Mouse (Mus musculus) liver, embryonic 12.5 days (tissue): ENCODE measurements around the gene Rad51. TPM values are rescaled to one million over a fixed set of nuclear protein-coding genes. Genes with fewer than 3 reads are reported as not detected.
A peak's percentile ranks its signal among the peaks of the same experiment; 100 is the strongest.

Source experiments
- ATAC-seq: fragments of 200-750 bp; cut with Nextera tagmentation; 2 replicates; pipeline ENCODE4 v1.8.0; 2017; ENCODE audit warnings: moderate number of reproducible peaks, mild to moderate bottlenecking, moderate library complexity
- H3K27ac ChIP-seq: fragments of 300-500 bp; sonication (generic); 2 replicates; pipeline ENCODE4 v1.5.1; 2016; ENCODE audit warnings: mild to moderate bottlenecking
- H3K27me3 ChIP-seq: fragments of 300-500 bp; sonication (generic); replicated peaks from 2 replicates; pipeline ENCODE4 v1.6.1; 2016; ENCODE audit warnings: mild to moderate bottlenecking, moderate library complexity
- H3K36me3 ChIP-seq: fragments of 300-500 bp; sonication (generic); 2 replicates; pipeline ENCODE4 v1.6.1; 2016; ENCODE audit warnings: mild to moderate bottlenecking, moderate library complexity
- H3K4me1 ChIP-seq: fragments of 300-500 bp; sonication (generic); 2 replicates; pipeline ENCODE4 v1.6.1; 2016
- H3K4me2 ChIP-seq: fragments of 300-500 bp; sonication (generic); 2 replicates; pipeline ENCODE4 v1.6.1; 2016; ENCODE audit warnings: mild to moderate bottlenecking, moderate library complexity
- H3K4me3 ChIP-seq: fragments of 300-500 bp; sonication (generic); 2 replicates; pipeline ENCODE4 v1.5.1; 2016; ENCODE audit warnings: mild to moderate bottlenecking, moderate library complexity
- H3K9ac ChIP-seq: fragments of 300-500 bp; sonication (generic); 2 replicates; pipeline ENCODE4 v1.6.1; 2016; ENCODE audit warnings: mild to moderate bottlenecking, moderate library complexity
- H3K9me3 ChIP-seq: fragments of 300-500 bp; sonication (generic); replicated peaks from 2 replicates; pipeline ENCODE4 v1.6.1; 2016; ENCODE audit warnings: mild to moderate bottlenecking, moderate library complexity
- WGBS: fragments of 180-500 bp; shearing (Covaris S2); methylation state at CpG from one replicate; pipeline ENCODE4 v1.1.7; 2016; ENCODE audit not compliant: insufficient replicate concordance; 5-methylcytosine and 5-hydroxymethylcytosine counted together
- polyA plus RNA-seq: library from polyadenylated mRNA; unstranded; fragments of >200 nt; fragmentation: Nextera tagmentation; extraction: Ambion mirVana; gene quantifications from 2 replicates; pipeline ENCODE4 v1.2.1, GENCODE M21; 2016

Gene Rad51
- polyA plus RNA-seq, 1 experiment from 2014 or later: 49.9 TPM

- peaks cover 50% of the 10 kb centered on the region for H3K36me3 ChIP-seq
- no peak for ATAC-seq
- H3K27ac ChIP-seq: no peak overlapping the region
- no peaks in the 10 kb centered on the region for H3K27me3 ChIP-seq
- no peaks in the 10 kb centered on the region for H3K4me1 ChIP-seq
- no peak overlapping the region for H3K4me3 ChIP-seq
- no peak overlapping the region for H3K9ac ChIP-seq
- WGBS: 76% methylated on average over 7 of the region's 7 CpGs
- H3K9me3 ChIP-seq: no peaks in the 10 kb centered on the region
- H3K4me2 ChIP-seq: no peak overlapping the region
Measured at GRCm38 (mm10) chr2:119182914-119183313, 70.3 kb downstream of the Rad51 start.

GRCm38 (mm10) chr2:119189029-119189710, 76.6 kb downstream of the Rad51 start:
- WGBS: 6% methylated on average over 15 of the region's 15 CpGs
- peaks cover 15% of the 10 kb centered on the region for H3K4me1 ChIP-seq
- no peaks in the 10 kb centered on the region for H3K9me3 ChIP-seq
- peak overlapping the region; percentile 47 for H3K9ac ChIP-seq
- peak; percentile 84 for ATAC-seq
- peak overlapping the region; percentile 31; the same call in 1 of the 2 replicates for H3K27ac ChIP-seq
- H3K27me3 ChIP-seq: no peaks in the 10 kb centered on the region
- peak overlapping the region; percentile 57 for H3K4me3 ChIP-seq
- H3K4me2 ChIP-seq: peak overlapping the region; percentile 90
- peaks cover 11% of the 10 kb centered on the region for H3K36me3 ChIP-seq

GRCm38 (mm10) chr2:119190969-119191368, 78.4 kb downstream of the Rad51 start:
- Histone ChIP-seq H3K4me1 (peaks cover 22% of the 10 kb centered on the region), H3K9me3 (no peaks in the 10 kb centered on the region), H3K36me3 (no peaks in the 10 kb centered on the region), H3K27ac (no peak overlapping the region), H3K4me2 (no peak overlapping the region), H3K4me3 (no peak overlapping the region), H3K27me3 (no peaks in the 10 kb centered on the region), H3K9ac (no peak overlapping the region)
- 73% methylated on average over 5 of the region's 5 CpGs for WGBS
- ATAC-seq: no peak

- WGBS: 84% methylated on average over 5 of the region's 5 CpGs
- Histone ChIP-seq H3K27me3 (no peaks in the 10 kb centered on the region), H3K4me1 (peaks cover 36% of the 10 kb centered on the region), H3K4me2 (no peak overlapping the region), H3K9ac (no peak overlapping the region), H3K27ac (no peak overlapping the region), H3K9me3 (no peaks in the 10 kb centered on the region), H3K4me3 (no peak overlapping the region), H3K36me3 (no peaks in the 10 kb centered on the region)
- no peak for ATAC-seq
Measured at GRCm38 (mm10) chr2:119194140-119194539, 81.5 kb downstream of the Rad51 start.

- no peak overlapping the region for H3K4me2 ChIP-seq
- H3K36me3 ChIP-seq: no peaks in the 10 kb centered on the region
- no peaks in the 10 kb centered on the region for H3K27me3 ChIP-seq
- H3K9me3 ChIP-seq: no peaks in the 10 kb centered on the region
- no peak overlapping the region for H3K4me3 ChIP-seq
- H3K9ac ChIP-seq: no peak overlapping the region
- H3K27ac ChIP-seq: no peak overlapping the region
- 55% methylated on average over 4 of the region's 4 CpGs for WGBS
- peaks cover 26% of the 10 kb centered on the region for H3K4me1 ChIP-seq
- ATAC-seq: no peak
Measured at GRCm38 (mm10) chr2:119196316-119197108, 83.9 kb downstream of the Rad51 start.

Other genes with a start within 250 kb of the Rad51 start
- 5.1 and 5.6 TPM in 2 replicates for gene Bahd1, start 212.4 kb upstream of the Rad51 start, polyA plus RNA-seq
- 8.8 and 9.5 TPM in 2 replicates for gene Chst14, start 186.3 kb upstream of the Rad51 start, polyA plus RNA-seq
- gene Ccdc32, start 83.4 kb upstream of the Rad51 start, polyA plus RNA-seq: 17.5 and 19.2 TPM in 2 replicates
- 5.9 and 6.5 TPM in 2 replicates for gene Rpusd2, start 78.0 kb upstream of the Rad51 start, polyA plus RNA-seq
- 72.9 and 78.2 TPM in 2 replicates for gene Knl1, start 65.7 kb upstream of the Rad51 start, polyA plus RNA-seq
- gene Rmdn3, start 44.2 kb downstream of the Rad51 start, polyA plus RNA-seq: 62.2 and 64.1 TPM in 2 replicates
- gene Gchfr, start 55.0 kb downstream of the Rad51 start, polyA plus RNA-seq: 28.5 and 31.8 TPM in 2 replicates
- gene Gm14137, start 61.7 kb downstream of the Rad51 start, polyA plus RNA-seq: 0.26 and 0.35 TPM in 2 replicates
- 27.7 and 29.9 TPM in 2 replicates for gene Zfyve19, start 95.8 kb downstream of the Rad51 start, polyA plus RNA-seq
- gene Dnajc17, start 96.0 kb downstream of the Rad51 start, polyA plus RNA-seq: 11.6 and 13.2 TPM in 2 replicates
- gene Ppp1r14d, start 117.1 kb downstream of the Rad51 start, polyA plus RNA-seq: not detected in 2 replicates
- 0.44 and 0.77 TPM in 2 replicates for gene Spint1, start 124.6 kb downstream of the Rad51 start, polyA plus RNA-seq
- 0.07 TPM in 1 of 2 replicates, not detected in the other for gene Rhov, start 158.5 kb downstream of the Rad51 start, polyA plus RNA-seq
- 9.8 and 10.3 TPM in 2 replicates for gene Vps18, start 175.9 kb downstream of the Rad51 start, polyA plus RNA-seq
- gene Dll4, start 213.0 kb downstream of the Rad51 start, polyA plus RNA-seq: 3.0 and 3.1 TPM in 2 replicates
- 1.0 and 1.4 TPM in 2 replicates for gene Chac1, start 238.4 kb downstream of the Rad51 start, polyA plus RNA-seq